Mouse (Mus musculus) naive thymus-derived CD4-positive, alpha-beta T cell, adult 5 months (primary cell): ENCODE results near the gene 4930572O03Rik. TPM values are rescaled to one million over a fixed set of nuclear protein-coding genes. Genes with fewer than 3 reads are reported as not detected.

ENCODE experiments used
- polyA plus RNA-seq: library from polyadenylated mRNA; unstranded; fragments of 100-300 nt; shearing (Covaris generic); gene quantifications from one replicate; pipeline ENCODE4 v1.2.1, GENCODE M21; 2017

Gene 4930572O03Rik
- not detected for polyA plus RNA-seq

DNA sequence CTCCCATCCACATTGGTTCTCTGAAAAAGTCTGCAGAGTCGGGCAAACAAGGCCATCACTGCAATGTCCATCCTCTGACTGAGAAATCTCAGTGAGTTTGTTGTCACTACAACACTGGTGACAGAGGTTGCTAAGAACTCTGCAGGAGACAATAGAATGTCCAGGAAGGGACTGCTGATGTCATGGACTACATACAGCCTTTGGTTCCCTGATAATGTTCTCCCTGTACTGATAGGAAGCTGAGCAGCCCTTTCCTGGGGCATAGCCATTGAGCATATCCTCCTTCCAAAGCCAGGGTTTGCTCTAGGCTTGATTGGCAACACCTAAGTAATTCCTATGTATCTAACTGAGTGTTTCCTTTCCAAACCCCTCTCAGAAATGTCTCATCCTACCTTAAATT lies at the start of gene 4930572O03Rik:
Gene 4930572O03Rik, minus strand, starts transcription at position 101 of the 400 bp plus-strand sequence.

DNA sequence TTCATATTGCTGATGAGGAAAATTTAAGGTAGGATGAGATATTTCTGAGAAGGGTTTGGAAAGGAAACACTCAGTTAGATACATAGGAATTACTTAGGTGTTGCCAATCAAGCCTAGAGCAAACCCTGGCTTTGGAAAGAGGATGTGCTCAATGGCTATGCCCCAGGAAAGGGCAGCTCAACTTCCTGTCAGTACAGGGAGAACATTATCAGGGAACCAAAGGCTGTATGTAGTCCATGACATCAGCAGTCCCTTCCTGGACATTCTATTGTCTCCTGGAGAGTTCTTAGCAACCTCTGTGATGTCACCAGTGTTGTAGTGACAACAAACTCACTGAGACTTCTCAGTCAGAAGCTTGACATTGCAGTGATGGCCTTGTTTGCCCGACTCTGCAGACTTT lies 38.1 kb downstream of the 4930572O03Rik start, which contains the start of gene Speer4d:
Gene Speer4d, plus strand, starts transcription at position 301 of the 400 bp plus-strand sequence.

Other genes starting within 250 kb of the 4930572O03Rik start
- not detected for gene Gm21149, start 180.5 kb downstream of the 4930572O03Rik start, polyA plus RNA-seq
- not detected for gene Gm21190, start 127.8 kb downstream of the 4930572O03Rik start, polyA plus RNA-seq
- gene Gm21083, start 79.7 kb downstream of the 4930572O03Rik start, polyA plus RNA-seq: not detected
- gene Speer4d, start 38.0 kb downstream of the 4930572O03Rik start, polyA plus RNA-seq: not detected
- gene Speer4c, start 57.2 kb upstream of the 4930572O03Rik start, polyA plus RNA-seq: not detected